Mouse (Mus musculus): Measurements from ENCODE around the gene Marcks. TPM values are rescaled to one million over a fixed set of nuclear protein-coding genes. Genes with fewer than 3 reads are reported as not detected.

Gene Marcks
- 16.8 TPM for polyA plus RNA-seq (2015; fragmentation: Illumina TruSeq; extraction: RNeasy Lipid Tissue Mini Kit (QIAGEN cat#74804); ENCODE audit: insufficient read depth, low read depth, low replicate concordance)

GRCm38 (mm10) chr10:37138778-37139442 is at the start of gene Marcks:
Marcks (minus strand) TSS chr10:37138920.

Other genes with a start within 250 kb of the Marcks start
- gene Hdac2, start 164.4 kb downstream of the Marcks start, polyA plus RNA-seq (2015; fragmentation: Illumina TruSeq; extraction: RNeasy Lipid Tissue Mini Kit (QIAGEN cat#74804); ENCODE audit: insufficient read depth, low read depth, low replicate concordance): 15.8 TPM